Mouse (Mus musculus) urinary bladder, postnatal 25 days (tissue): Measurements from ENCODE around the gene Eif3d.

Experiments
- DNase-seq: peaks from one replicate; pipeline ENCODE4 v3.0.0; 2022; ENCODE audit warnings: low spot score

Eif3d gene

GRCm38 (mm10) chr15:77916851-77917544 lies 53.6 kb downstream of the Eif3d start:
- DNase-seq, result peak; percentile 88

- DNase-seq, result no peak
These were observed 55.3 kb downstream of the Eif3d start for GRCm38 (mm10) chr15:77915287-77915686.

GRCm38 (mm10) chr15:77914507-77914906 lies 56.1 kb downstream of the Eif3d start:
- DNase-seq, result no peak

- DNase-seq, result no peak
These were observed 57.6 kb downstream of the Eif3d start for GRCm38 (mm10) chr15:77913054-77913453.

GRCm38 (mm10) chr15:77912585-77912984 lies 58.0 kb downstream of the Eif3d start:
- DNase-seq, result no peak

GRCm38 (mm10) chr15:77912048-77912447 lies 58.6 kb downstream of the Eif3d start:
- no peak for DNase-seq

DNA sequence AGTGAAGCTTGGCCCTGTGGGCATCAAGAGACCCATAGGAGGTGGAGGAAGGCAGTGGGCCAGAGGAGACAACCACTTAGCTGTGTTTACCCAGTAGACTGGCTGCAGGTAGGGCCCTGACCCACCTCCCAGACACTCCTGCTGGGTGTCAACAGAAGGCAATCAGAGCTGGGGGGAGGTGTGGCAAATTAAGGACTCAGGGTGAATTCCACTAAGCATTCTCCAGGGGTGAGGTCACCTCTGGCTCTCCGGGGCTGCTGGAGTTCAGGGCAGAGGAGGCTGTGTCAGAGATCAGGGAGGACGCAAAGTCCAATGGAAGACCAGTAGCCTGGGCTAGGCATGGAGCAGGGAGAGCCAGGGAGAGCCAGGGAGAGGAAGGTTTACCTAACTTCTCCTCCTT lies 59.5 kb downstream of the Eif3d start:
- DNase-seq, result peak; percentile 46
